Mouse (Mus musculus) neural tube, embryonic 11.5 days (tissue): ENCODE data around the gene Gm49337. TPM values are rescaled to one million over a fixed set of nuclear protein-coding genes. Genes with fewer than 3 reads are reported as not detected.
"Not testable (repeated sequence)": the region's sequence is repeated elsewhere in the genome, so short reads cannot be mapped to it uniquely, and the experiment has no call there.

Experiments used
- ATAC-seq: fragments of 200-750 bp; cut with Nextera tagmentation; 2 replicates; pipeline ENCODE4 v1.8.0; 2017; ENCODE audit warnings: moderate number of reproducible peaks, mild to moderate bottlenecking, moderate TSS enrichment, moderate library complexity; ENCODE audit not compliant: insufficient read depth, low FRiP score, low TSS enrichment
- DNase-seq: peaks from one replicate; pipeline ENCODE4 v3.0.0-alpha.2; 2015; ENCODE audit warnings: low spot score
- H3K27ac ChIP-seq: fragments of 300-500 bp; sonication (generic); 2 replicates; pipeline ENCODE4 v1.5.1; 2014; ENCODE audit warnings: low read depth, mild to moderate bottlenecking, low read length
- H3K27me3 ChIP-seq: fragments of 300-500 bp; sonication (generic); 2 replicates; pipeline ENCODE4 v1.6.1; 2014; ENCODE audit warnings: mild to moderate bottlenecking, low read length, mixed read lengths; ENCODE audit not compliant: control insufficient read depth, insufficient read depth
- H3K36me3 ChIP-seq: fragments of 300-500 bp; sonication (generic); 2 replicates; pipeline ENCODE4 v1.6.1; 2014; ENCODE audit warnings: mild to moderate bottlenecking, low read length, moderate library complexity, mixed read lengths; ENCODE audit not compliant: control insufficient read depth, insufficient read depth
- H3K4me1 ChIP-seq: fragments of 300-500 bp; sonication (generic); 2 replicates; pipeline ENCODE4 v1.6.1; 2014; ENCODE audit warnings: low read length, mixed read lengths; ENCODE audit not compliant: control insufficient read depth, insufficient read depth
- H3K4me2 ChIP-seq: fragments of 300-500 bp; sonication (generic); 2 replicates; pipeline ENCODE4 v1.6.1; 2014; ENCODE audit warnings: low read depth, mild to moderate bottlenecking, moderate library complexity
- H3K4me3 ChIP-seq: fragments of 300-500 bp; sonication (generic); 2 replicates; pipeline ENCODE4 v1.5.1; 2014; ENCODE audit warnings: low read depth, low read length
- H3K9ac ChIP-seq: fragments of 300-500 bp; sonication (generic); 2 replicates; pipeline ENCODE4 v1.6.1; 2014; ENCODE audit warnings: mild to moderate bottlenecking, low read length
- H3K9me3 ChIP-seq: fragments of 300-500 bp; sonication (generic); 2 replicates; pipeline ENCODE4 v1.6.1; 2016; ENCODE audit warnings: low read length; ENCODE audit not compliant: control insufficient read depth
- WGBS: fragments of 180-500 bp; shearing (Covaris S2); extraction: QIAGEN DNeasy Blood & Tissue Kit; methylation state at CpG from one replicate; pipeline ENCODE4 v1.1.7; 2014; 5-methylcytosine and 5-hydroxymethylcytosine counted together
- polyA plus RNA-seq: library from polyadenylated mRNA; unstranded; fragments of >200 nt; fragmentation: Nextera tagmentation; extraction: Ambion mirVana; gene quantifications from 2 replicates; pipeline ENCODE4 v1.2.1, GENCODE M21; 2014

Gene Gm49337
- polyA plus RNA-seq, 1 experiment from 2014 or later = not detected

DNA sequence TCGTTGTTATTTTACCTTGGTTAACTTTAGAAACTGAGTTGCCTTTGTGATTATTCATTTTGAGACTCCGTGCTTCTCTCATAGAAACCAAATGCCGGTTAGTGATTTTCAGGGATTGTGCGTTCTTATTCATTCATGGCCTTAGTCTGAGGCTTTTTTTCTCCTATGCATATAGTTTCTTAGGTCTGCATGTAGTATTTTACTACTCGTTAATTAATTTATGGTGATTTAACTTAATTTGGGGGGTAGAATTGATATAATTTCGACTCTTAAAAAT, 49.6 kb downstream of the Gm49337 start:
- H3K9me3 ChIP-seq = no peaks in the 10 kb centered on the region
- no peaks in the 10 kb centered on the region for H3K27me3 ChIP-seq
- H3K9ac ChIP-seq = peak overlapping the region; percentile 93
- H3K4me2 ChIP-seq = peak overlapping the region; percentile 54
- H3K4me1 ChIP-seq = peaks cover 6% of the 10 kb centered on the region; the same call in 1 of the 2 replicates
- peak overlapping the region; percentile 70 for H3K4me3 ChIP-seq
- 5% methylated on average over 6 of the region's 6 CpGs for WGBS
- H3K36me3 ChIP-seq = no peaks in the 10 kb centered on the region
- H3K27ac ChIP-seq = peak overlapping the region; percentile 100; the same call in 1 of the 2 replicates
- DNase-seq (no peak), ATAC-seq (no peak)

DNA sequence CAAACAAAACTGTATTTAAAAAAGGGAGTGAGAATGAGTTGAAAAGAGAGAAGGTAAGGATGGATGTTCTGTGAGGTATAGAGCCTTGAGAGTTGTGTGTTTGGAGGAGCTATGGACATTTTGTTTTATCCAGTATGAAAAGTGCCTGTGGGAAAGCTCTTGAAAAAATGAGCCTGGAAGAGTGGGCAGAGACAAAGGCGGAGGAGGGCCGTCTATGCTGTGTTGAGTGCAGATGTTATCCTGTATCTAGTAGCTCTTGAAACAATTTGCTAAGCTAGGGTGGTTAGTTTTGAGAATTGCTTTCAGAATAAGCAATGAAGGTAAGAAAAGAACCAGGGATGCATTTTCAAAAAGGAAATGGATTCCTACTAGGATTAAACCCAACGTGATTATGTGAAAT, 70.2 kb downstream of the Gm49337 start:
- Histone ChIP-seq H3K27me3 (no peaks in the 10 kb centered on the region), H3K27ac (no peak overlapping the region), H3K9me3 (no peaks in the 10 kb centered on the region), H3K36me3 (no peaks in the 10 kb centered on the region; the same call in 1 of the 2 replicates), H3K9ac (no peak overlapping the region), H3K4me3 (no peak overlapping the region), H3K4me1 (no peaks in the 10 kb centered on the region), H3K4me2 (no peak overlapping the region)
- DNase-seq (no peak), ATAC-seq (no peak)
- WGBS = 87% methylated on average over 3 of the region's 3 CpGs

- Histone ChIP-seq H3K4me1 (no peaks in the 10 kb centered on the region), H3K9ac (no peak overlapping the region), H3K9me3 (no peaks in the 10 kb centered on the region), H3K36me3 (no peaks in the 10 kb centered on the region; the same call in 1 of the 2 replicates), H3K27me3 (no peaks in the 10 kb centered on the region), H3K4me2 (no peak overlapping the region), H3K4me3 (no peak overlapping the region), H3K27ac (no peak overlapping the region)
- ATAC-seq (no peak), DNase-seq (no peak)
- 60% methylated on average over 2 of the region's 2 CpGs for WGBS
These were observed 71.1 kb downstream of the Gm49337 start for GRCm38 (mm10) chr4:116244240-116244639.

- 52% methylated on average over 3 of the region's 3 CpGs for WGBS
- DNase-seq = peak; percentile 33
These were observed 72.7 kb downstream of the Gm49337 start for GRCm38 (mm10) chr4:116245926-116246325.

DNA sequence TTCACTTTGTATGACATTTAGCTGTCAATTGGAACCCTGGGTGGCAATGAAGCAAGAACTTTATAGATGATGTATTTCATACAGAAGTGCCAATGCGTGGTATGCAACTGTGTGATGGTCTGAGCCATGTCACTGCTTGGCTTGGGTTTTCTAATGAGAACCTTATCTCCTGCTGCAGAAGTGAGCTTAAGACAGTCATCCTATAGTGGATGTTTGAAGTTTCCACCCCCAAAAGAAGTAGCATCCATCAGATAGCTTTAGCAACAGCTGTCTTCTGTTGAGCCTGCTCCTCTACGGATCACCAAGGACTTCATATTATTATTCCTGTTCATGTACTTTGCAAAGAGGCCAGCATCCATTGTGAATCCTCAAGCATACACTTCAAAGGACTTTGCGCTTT, 76.8 kb downstream of the Gm49337 start:
- no peaks in the 10 kb centered on the region for H3K9me3 ChIP-seq
- H3K4me1 ChIP-seq = no peaks in the 10 kb centered on the region
- H3K9ac ChIP-seq = no peak overlapping the region
- ATAC-seq (no peak), DNase-seq (no peak)
- 94% methylated on average over 3 of the region's 3 CpGs for WGBS
- H3K4me3 ChIP-seq = no peak overlapping the region
- H3K4me2 ChIP-seq = no peak overlapping the region
- H3K27me3 ChIP-seq = no peaks in the 10 kb centered on the region
- H3K27ac ChIP-seq = no peak overlapping the region
- H3K36me3 ChIP-seq = no peaks in the 10 kb centered on the region

More at GRCm38 (mm10) chr4:116245926-116246325, 72.7 kb downstream of the Gm49337 start:
- not testable (repeated sequence) for ATAC-seq, H3K4me1 ChIP-seq, H3K4me3 ChIP-seq, H3K27me3 ChIP-seq, H3K27ac ChIP-seq, H3K9ac ChIP-seq, H3K36me3 ChIP-seq, H3K4me2 ChIP-seq, H3K9me3 ChIP-seq

- peaks cover 7% of the 10 kb centered on the region for H3K36me3 ChIP-seq
- 96% methylated on average over 6 of the region's 6 CpGs for WGBS
- H3K4me3 ChIP-seq = no peak overlapping the region
- no peak overlapping the region for H3K4me2 ChIP-seq
- H3K9ac ChIP-seq = no peak overlapping the region
- ATAC-seq = no peak
- no peaks in the 10 kb centered on the region for H3K4me1 ChIP-seq
- no peak overlapping the region for H3K27ac ChIP-seq
- no peaks in the 10 kb centered on the region for H3K9me3 ChIP-seq
- H3K27me3 ChIP-seq = no peaks in the 10 kb centered on the region
- no peak for DNase-seq
These were observed 95.0 kb downstream of the Gm49337 start for GRCm38 (mm10) chr4:116268220-116268619.

DNA sequence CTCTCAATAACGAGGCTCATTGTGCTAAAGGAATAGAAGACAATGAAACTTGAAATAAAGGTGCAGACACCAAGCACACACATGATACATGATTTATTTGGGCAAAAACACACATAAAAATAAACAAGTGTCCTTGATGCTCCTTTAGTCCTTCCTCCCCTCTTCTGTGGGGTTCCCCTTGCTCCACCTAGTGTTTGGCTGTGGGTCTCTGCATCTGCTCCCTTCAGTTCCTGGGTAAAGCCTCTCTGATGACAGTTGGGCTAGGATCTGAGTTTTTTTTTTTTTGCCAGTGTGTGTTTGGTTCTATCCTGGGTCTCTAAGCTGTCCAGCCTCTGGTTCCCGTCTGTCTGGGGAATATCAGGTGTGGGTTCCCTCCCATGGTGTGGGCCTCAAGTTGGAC, 109.0 kb downstream of the Gm49337 start:
- no peak overlapping the region for H3K4me3 ChIP-seq
- no peaks in the 10 kb centered on the region for H3K9me3 ChIP-seq
- H3K27ac ChIP-seq = no peak overlapping the region
- H3K27me3 ChIP-seq = no peaks in the 10 kb centered on the region
- no peak overlapping the region for H3K9ac ChIP-seq
- WGBS = 87% methylated on average over 2 of the region's 2 CpGs
- no peak for ATAC-seq
- H3K4me1 ChIP-seq = no peaks in the 10 kb centered on the region
- H3K4me2 ChIP-seq = no peak overlapping the region
- peaks cover 4% of the 10 kb centered on the region; the same call in 1 of the 2 replicates for H3K36me3 ChIP-seq
- DNase-seq = no peak

GRCm38 (mm10) chr4:116291561-116291960, 118.4 kb downstream of the Gm49337 start:
- DNase-seq = no peak
- Histone ChIP-seq H3K4me1 (no peaks in the 10 kb centered on the region), H3K4me3 (no peak overlapping the region), H3K27me3 (no peaks in the 10 kb centered on the region), H3K27ac (no peak overlapping the region), H3K4me2 (no peak overlapping the region), H3K9ac (no peak overlapping the region), H3K36me3 (peaks cover 18% of the 10 kb centered on the region), H3K9me3 (no peaks in the 10 kb centered on the region)
- no peak for ATAC-seq
- WGBS = 88% methylated on average over 6 of the region's 6 CpGs

DNA sequence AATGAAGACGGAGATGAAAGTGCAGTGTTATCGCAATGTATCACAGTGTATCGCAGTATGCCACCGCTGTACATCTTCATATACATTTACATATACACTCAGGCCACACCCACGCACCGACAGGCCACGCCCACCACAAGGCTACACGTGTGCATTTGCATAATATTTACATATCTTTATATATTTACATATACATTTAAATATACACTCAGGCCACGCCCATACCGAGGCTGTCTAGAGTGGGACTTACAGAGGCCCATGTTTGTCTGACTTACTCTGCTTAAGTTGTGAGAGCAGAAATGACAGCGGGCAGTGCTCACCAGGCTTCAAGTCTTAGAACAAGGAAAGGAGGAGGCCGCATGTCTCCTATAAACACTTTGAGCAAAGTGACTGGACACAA, 120.1 kb downstream of the Gm49337 start:
- peaks cover 13% of the 10 kb centered on the region; the same call in 1 of the 2 replicates for H3K36me3 ChIP-seq

More for the DNA sequence above, 120.1 kb downstream of the Gm49337 start:
- no peak overlapping the region for H3K4me2 ChIP-seq
- WGBS = 87% methylated on average over 12 of the region's 12 CpGs
- H3K9me3 ChIP-seq = no peaks in the 10 kb centered on the region
- H3K9ac ChIP-seq = no peak overlapping the region
- H3K27me3 ChIP-seq = no peaks in the 10 kb centered on the region
- DNase-seq (no peak), ATAC-seq (no peak)
- H3K4me1 ChIP-seq = no peaks in the 10 kb centered on the region
- H3K27ac ChIP-seq = no peak overlapping the region
- H3K4me3 ChIP-seq = no peak overlapping the region
